10 mouse cellular contexts compared by ENCODE assay signal in the genomic region with DNA sequence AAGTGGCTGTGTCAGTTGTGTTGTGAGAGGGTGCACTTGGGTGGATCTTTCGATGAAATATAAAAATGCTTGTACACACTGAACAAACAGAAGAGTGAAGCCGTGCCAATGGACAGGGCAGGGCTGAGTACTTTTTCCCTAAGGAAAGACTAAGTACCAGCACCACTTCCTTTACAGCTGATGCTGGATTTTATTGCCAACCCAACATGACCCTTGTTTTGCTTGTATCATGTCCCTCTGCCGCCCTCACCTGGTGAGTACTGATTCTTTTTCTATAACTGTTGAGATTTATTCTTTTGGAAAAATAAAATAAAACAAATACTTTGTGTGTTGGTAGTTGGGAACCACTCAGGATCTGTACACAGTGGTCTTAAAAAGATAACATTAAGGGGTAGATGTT.
DNase-seq lines count a peak whose midpoint lies in the region; ATAC-seq and TF ChIP-seq lines count a peak whose summit lies in the region.
"Had no signal": no experiment of that assay in that cellular context is flagged by ENCODE, and none has a peak within 500 bp of the region (broad histone marks: within the 10 kb centered on the region; RNA-seq: fewer than 3 reads in every experiment).

No protein-coding gene starts in this region.

- H3K36me3 ChIP-seq in heart, embryonic 11.5 days (ENCODE audit: control insufficient read depth, insufficient read depth, low read length): no peaks in the 10 kb centered on the region
- no peaks in the 10 kb centered on the region for H3K36me3 ChIP-seq in hindbrain, postnatal 0 days (ENCODE audit: insufficient read depth, low read length)
- H3K36me3 ChIP-seq: liver, embryonic 15.5 days; stomach, embryonic 15.5 days had no signal

- peak; percentile 55 for TF ChIP-seq CTCF in hindbrain, postnatal 0 days (IDR thresholded peaks at IDR 0.05; ENCODE audit: low read depth)

- ATAC-seq in heart, embryonic 11.5 days (replicated peaks; ENCODE audit: insufficient number of reproducible peaks, low FRiP score, low TSS enrichment): no peak
- ATAC-seq in hindbrain, postnatal 0 days: no peak

- no peaks in the 10 kb centered on the region for H3K27me3 ChIP-seq in heart, embryonic 11.5 days (ENCODE audit: control insufficient read depth, insufficient read depth, low read length)
- no peaks in the 10 kb centered on the region for H3K27me3 ChIP-seq in hindbrain, postnatal 0 days (ENCODE audit: insufficient read depth, low read length)
- H3K27me3 ChIP-seq: liver, embryonic 15.5 days; stomach, embryonic 15.5 days had no signal

- H3K4me1 ChIP-seq in heart, embryonic 11.5 days (ENCODE audit: control insufficient read depth, insufficient read depth, low read length): no peaks in the 10 kb centered on the region
- H3K4me1 ChIP-seq in hindbrain, postnatal 0 days (ENCODE audit: insufficient read depth, low read length): no peaks in the 10 kb centered on the region
- H3K4me1 ChIP-seq: liver, embryonic 15.5 days; stomach, embryonic 15.5 days had no signal

- no peak overlapping the region for H3K9ac ChIP-seq in heart, embryonic 11.5 days (ENCODE audit: low read depth, low read length)
- no peak overlapping the region for H3K9ac ChIP-seq in hindbrain, postnatal 0 days (replicated peaks; ENCODE audit: low read length)
- H3K9ac ChIP-seq: liver, embryonic 15.5 days; stomach, embryonic 15.5 days had no signal

- no peak overlapping the region for H3K4me2 ChIP-seq in heart, embryonic 11.5 days
- no peak overlapping the region for H3K4me2 ChIP-seq in hindbrain, postnatal 0 days (ENCODE audit: low read depth, low read length)
- H3K4me2 ChIP-seq: liver, embryonic 15.5 days; stomach, embryonic 15.5 days had no signal

- DNase-seq in heart, postnatal 10 days: peak; percentile 18 to 27
- peak; percentile 4 for DNase-seq in right cerebral cortex, adult 18-20 months
- no peak for DNase-seq in right cerebral cortex, postnatal 25 days
- peak; percentile 58 for DNase-seq in hindbrain, postnatal 0 days (ENCODE audit: low spot score)
- DNase-seq in right cerebral cortex, postnatal 14 days: peak; percentile 43
- DNase-seq in thymus, adult 18-20 months: no peak
- DNase-seq in urinary bladder, postnatal 10 days (ENCODE audit: low spot score): no peak

- no peak overlapping the region for H3K4me3 ChIP-seq in heart, embryonic 11.5 days (ENCODE audit: low read depth, low read length)
- H3K4me3 ChIP-seq in hindbrain, postnatal 0 days (ENCODE audit: low read length): no peak overlapping the region
- H3K4me3 ChIP-seq: liver, embryonic 15.5 days; stomach, embryonic 15.5 days had no signal

- H3K9me3 ChIP-seq in heart, embryonic 11.5 days (replicated peaks; ENCODE audit: control insufficient read depth, low read length): no peaks in the 10 kb centered on the region
- H3K9me3 ChIP-seq in hindbrain, postnatal 0 days (ENCODE audit: low read length): no peaks in the 10 kb centered on the region
- H3K9me3 ChIP-seq: liver, embryonic 15.5 days; stomach, embryonic 15.5 days had no signal

- H3K27ac ChIP-seq in heart, embryonic 11.5 days (ENCODE audit: low read depth, low read length): no peak overlapping the region
- H3K27ac ChIP-seq in hindbrain, postnatal 0 days: no peak overlapping the region
- H3K27ac ChIP-seq: liver, embryonic 15.5 days; stomach, embryonic 15.5 days had no signal

- intact Hi-C loops in heart, postnatal 10 days (cut with DNase I): loop anchor here (5.0 kb wide), 2 partner anchors 920 to 1185 kb away; no protein-coding TSS in a partner anchor

- 62% methylated on average over 3 of the region's 3 CpGs for WGBS in heart, embryonic 11.5 days (ENCODE audit: insufficient replicate concordance)
- WGBS in hindbrain, postnatal 0 days: 75% methylated on average over 3 of the region's 3 CpGs

Comparison
In these comparisons a context has a peak if more than half of its experiments do, and no peak if none do; other contexts are left out.
1. DNase-seq: peak in heart, postnatal 10 days (2 of 2), right cerebral cortex, adult 18-20 months (single experiment), hindbrain, postnatal 0 days (single experiment) and right cerebral cortex, postnatal 14 days (single experiment); none in right cerebral cortex, postnatal 25 days (single experiment), thymus, adult 18-20 months (0 of 2) and urinary bladder, postnatal 10 days (single experiment).